Mouse (Mus musculus) lung, adult 2 months (tissue): ENCODE results near the gene Ncf1. TPM values are rescaled to one million over a fixed set of nuclear protein-coding genes. Genes with fewer than 3 reads are reported as not detected.

Source experiments
- DNase-seq: peaks from one replicate; pipeline ENCODE4 v3.0.0; 2022
- H3K4me1 ChIP-seq: fragments of 200-500 bp; 2 replicates; pipeline ENCODE4 v1.6.1; 2011; ENCODE audit warnings: low read length; ENCODE audit not compliant: control insufficient read depth, insufficient read depth
- H3K4me3 ChIP-seq: fragments of 200-500 bp; replicated peaks from 2 replicates; pipeline ENCODE3; 2011; ENCODE audit warnings: low read depth, mild to moderate bottlenecking, control low read depth, low read length; ENCODE audit errors: extremely low read depth
- CTCF ChIP-seq: fragments of 200-500 bp; IDR thresholded peaks from 2 replicates; pipeline ENCODE4 v1.5.1; 2011; ENCODE audit warnings: mild to moderate bottlenecking, low read length, control low read depth; ENCODE audit not compliant: insufficient read depth
- POLR2A ChIP-seq: fragments of 200-500 bp; IDR thresholded peaks from 2 replicates; pipeline ENCODE4 v1.6.1; 2011; ENCODE audit warnings: low read depth, mild to moderate bottlenecking, control low read depth, low read length, borderline replicate concordance; ENCODE audit errors: extremely low read depth
- WGBS: fragments of 180-500 bp; shearing (Covaris S2); methylation state at CpG from one replicate; pipeline ENCODE4 v1.1.7; 2018; 5-methylcytosine and 5-hydroxymethylcytosine counted together
- polyA plus RNA-seq: library from polyadenylated mRNA; depleted of rRNA; stranded (reverse); fragments of >200 nt; gene quantifications from 2 replicates; pipeline ENCODE4 v1.2.3, GENCODE M21; 2012; rRNA removed

Ncf1 gene
- polyA plus RNA-seq, 1 experiment, result 32.0 TPM

DNA sequence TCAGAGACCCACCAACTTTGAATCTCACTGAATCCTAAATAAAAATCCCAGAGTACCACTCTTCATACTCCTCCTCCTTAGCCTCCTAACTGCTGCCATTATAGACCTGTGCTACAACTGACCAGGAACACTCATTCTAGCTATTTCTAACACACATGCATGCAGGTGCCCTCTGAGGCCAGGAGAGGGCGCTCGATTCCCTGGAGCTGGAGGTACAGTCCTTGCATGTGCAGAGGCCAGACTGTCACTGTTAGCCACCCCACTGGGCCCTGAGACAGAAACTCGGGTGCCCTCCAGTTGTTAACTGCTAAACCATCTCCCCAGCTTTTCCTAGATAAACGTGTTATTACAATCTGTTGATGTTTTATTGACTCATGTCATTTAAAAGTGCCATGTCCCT is 56.2 kb downstream of the Ncf1 start:
- Histone ChIP-seq H3K4me1 (no peaks in the 10 kb centered on the region; the same call in 1 of the 2 replicates), H3K4me3 (no peak overlapping the region)
- TF ChIP-seq POLR2A (no peak), CTCF (peak; percentile 63)
- 44% methylated on average over 4 of the region's 4 CpGs for WGBS
- DNase-seq, result peak; percentile 20

DNA sequence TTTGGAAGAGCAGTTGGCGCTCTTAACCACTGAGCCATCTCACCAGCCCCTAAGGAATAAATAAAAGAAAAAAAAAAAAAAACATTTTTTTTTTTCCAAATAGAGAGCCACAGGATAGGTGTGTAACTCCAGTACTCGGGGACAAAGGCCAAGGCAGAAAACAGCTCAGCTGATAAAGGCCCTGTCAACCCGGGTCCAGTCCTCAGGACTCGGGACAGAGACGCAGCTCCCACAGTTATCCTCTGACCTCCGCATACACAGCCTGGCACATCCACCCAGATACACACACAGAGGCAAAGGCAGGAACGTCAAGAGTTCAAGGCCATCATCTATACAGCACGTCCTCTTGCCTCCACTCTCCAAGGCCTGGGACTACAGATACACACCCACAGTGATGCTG is 59.3 kb downstream of the Ncf1 start:
- Histone ChIP-seq H3K4me3 (no peak overlapping the region), H3K4me1 (no peaks in the 10 kb centered on the region)
- TF ChIP-seq POLR2A (no peak), CTCF (no peak)
- WGBS, result 96% methylated on average over 8 of the region's 8 CpGs
- DNase-seq, result no peak

Other genes with a start within 250 kb of the Ncf1 start
- 6.6 and 11.2 TPM in 2 replicates for gene Castor2, start 129.9 kb downstream of the Ncf1 start, polyA plus RNA-seq
- 12.5 and 13.3 TPM in 2 replicates for gene Rcc1l, start 52.9 kb downstream of the Ncf1 start, polyA plus RNA-seq
- 5.2 and 5.4 TPM in 2 replicates for gene Gtf2ird2, start 45.6 kb downstream of the Ncf1 start, polyA plus RNA-seq
- gene Gtf2i, start 85.1 kb upstream of the Ncf1 start, polyA plus RNA-seq, result 63.8 and 79.5 TPM in 2 replicates
- gene Gtf2ird1, start 227.1 kb upstream of the Ncf1 start, polyA plus RNA-seq, result 16.8 and 23.4 TPM in 2 replicates